Mouse (Mus musculus) lung, adult 2 months (tissue): ENCODE data around the gene Evx2.

Experiments used
- CTCF ChIP-seq: fragments of 200-500 bp; IDR thresholded peaks from 2 replicates; pipeline ENCODE4 v1.5.1; 2011; ENCODE audit warnings: mild to moderate bottlenecking, low read length, control low read depth; ENCODE audit not compliant: insufficient read depth
- POLR2A ChIP-seq: fragments of 200-500 bp; IDR thresholded peaks from 2 replicates; pipeline ENCODE4 v1.6.1; 2011; ENCODE audit warnings: low read depth, mild to moderate bottlenecking, control low read depth, low read length, borderline replicate concordance; ENCODE audit errors: extremely low read depth

- TF ChIP-seq CTCF, result no peak
- no peak for TF ChIP-seq POLR2A
Observed at GRCm38 (mm10) chr2:74700546-74701112, 41.3 kb upstream of the Evx2 start.
